Mouse (Mus musculus): Measurements from ENCODE around the gene Adal. TPM values are rescaled to one million over a fixed set of nuclear protein-coding genes. Genes with fewer than 3 reads are reported as not detected.
"Not testable (repeated sequence)": the region's sequence is repeated elsewhere in the genome, so short reads cannot be mapped to it uniquely, and the experiment has no call there.

The Adal gene
- total and polyA plus RNA-seq, 3 experiments: 4.6 to 9.1 (median 8.6) TPM

- 86% methylated on average over 3 of the region's 3 CpGs for WGBS
- Histone ChIP-seq H3K4me1 (ENCODE audit: control insufficient read depth, insufficient read depth, low read length) (no peaks in the 10 kb centered on the region), H3K27ac (no peak overlapping the region), H3K36me3 (ENCODE audit: control insufficient read depth, insufficient read depth, low read length) (no peaks in the 10 kb centered on the region), H3K27me3 (ENCODE audit: control insufficient read depth, insufficient read depth, low read length) (no peaks in the 10 kb centered on the region), H3K79me2 (replicated peaks; ENCODE audit: control insufficient read depth, insufficient read depth, low read length) (no peaks in the 10 kb centered on the region), H3K9ac (ENCODE audit: low read depth, low read length) (no peak overlapping the region), H3K4me3 (no peak overlapping the region)
- no peak for DNase-seq
- intact Hi-C loops (cut with DNase I): no loop called here
- TF ChIP-seq POLR2A (IDR thresholded peaks at IDR 0.05; ENCODE audit: insufficient read depth, low read depth, low read length) (no peak), EP300 (IDR thresholded peaks at IDR 0.05; ENCODE audit: insufficient read depth, low read depth, low read length) (no peak), CTCF (IDR thresholded peaks at IDR 0.05) (no peak)
These were observed 21.0 kb upstream of the Adal start for GRCm38 (mm10) chr2:121119260-121119659.

DNA sequence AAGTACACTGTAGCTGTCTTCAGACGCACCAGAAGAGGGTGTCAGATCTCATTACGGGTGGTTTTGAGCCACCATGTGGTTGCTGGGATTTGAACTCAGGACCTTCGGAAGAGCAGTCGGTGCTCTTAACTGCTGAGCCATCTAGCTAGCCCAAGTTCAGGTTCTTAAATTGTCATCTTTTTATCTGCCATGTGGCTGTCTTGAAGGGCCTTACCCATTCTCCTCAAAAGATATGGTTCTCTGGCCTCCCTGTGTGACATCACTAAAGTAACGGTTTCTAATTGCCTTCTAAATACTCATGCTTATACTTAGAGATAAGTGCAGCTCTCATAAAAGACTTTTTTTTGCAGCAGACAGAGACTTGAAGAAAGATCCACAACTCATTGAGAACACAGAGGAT lies 13.9 kb upstream of the Adal start:
- H3K4me3 ChIP-seq; H3K36me3 ChIP-seq (ENCODE audit: control insufficient read depth, insufficient read depth, low read length); intact Hi-C loops (cut with DNase I); H3K4me1 ChIP-seq (ENCODE audit: control insufficient read depth, insufficient read depth, low read length); H3K79me2 ChIP-seq (replicated peaks; ENCODE audit: control insufficient read depth, insufficient read depth, low read length); DNase-seq; H3K9ac ChIP-seq (ENCODE audit: low read depth, low read length); H3K27me3 ChIP-seq (ENCODE audit: control insufficient read depth, insufficient read depth, low read length); H3K27ac ChIP-seq: not testable (repeated sequence)
- 95% methylated on average over 5 of the region's 5 CpGs for WGBS

DNA sequence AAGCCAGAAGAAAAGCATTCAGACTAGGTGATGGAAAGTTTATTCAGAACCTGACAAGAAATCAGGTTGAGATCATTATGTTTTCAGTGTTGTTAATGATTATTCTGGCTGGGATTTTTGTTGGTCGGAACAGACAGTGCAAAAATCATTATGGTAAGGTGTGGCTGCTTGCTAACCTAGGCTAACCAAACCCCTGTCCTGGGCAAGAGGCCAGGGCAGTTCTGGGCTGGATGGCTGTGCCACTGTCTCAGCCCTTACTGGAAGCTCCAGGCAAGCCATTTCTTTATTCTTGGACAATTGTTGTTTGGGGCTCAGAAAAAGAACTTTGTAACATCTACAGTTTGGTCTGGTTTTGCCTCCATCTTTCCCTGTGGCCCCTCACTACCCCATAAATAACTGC lies 12.7 kb upstream of the Adal start:
- H3K79me2 ChIP-seq (replicated peaks; ENCODE audit: control insufficient read depth, insufficient read depth, low read length): no peaks in the 10 kb centered on the region
- H3K9ac ChIP-seq (ENCODE audit: low read depth, low read length): no peak overlapping the region
- no peak for DNase-seq
- WGBS: 65% methylated on average over 1 of the region's 1 CpGs
- H3K4me3 ChIP-seq: no peak overlapping the region
- no peaks in the 10 kb centered on the region for H3K27me3 ChIP-seq (ENCODE audit: control insufficient read depth, insufficient read depth, low read length)
- no peaks in the 10 kb centered on the region for H3K4me1 ChIP-seq (ENCODE audit: control insufficient read depth, insufficient read depth, low read length)
- TF ChIP-seq EP300 (IDR thresholded peaks at IDR 0.05; ENCODE audit: insufficient read depth, low read depth, low read length) (no peak), POLR2A (IDR thresholded peaks at IDR 0.05; ENCODE audit: insufficient read depth, low read depth, low read length) (no peak), CTCF (IDR thresholded peaks at IDR 0.05) (no peak)
- H3K27ac ChIP-seq: no peak overlapping the region
- H3K36me3 ChIP-seq (ENCODE audit: control insufficient read depth, insufficient read depth, low read length): no peaks in the 10 kb centered on the region
- intact Hi-C loops (cut with DNase I): no loop called here

DNA sequence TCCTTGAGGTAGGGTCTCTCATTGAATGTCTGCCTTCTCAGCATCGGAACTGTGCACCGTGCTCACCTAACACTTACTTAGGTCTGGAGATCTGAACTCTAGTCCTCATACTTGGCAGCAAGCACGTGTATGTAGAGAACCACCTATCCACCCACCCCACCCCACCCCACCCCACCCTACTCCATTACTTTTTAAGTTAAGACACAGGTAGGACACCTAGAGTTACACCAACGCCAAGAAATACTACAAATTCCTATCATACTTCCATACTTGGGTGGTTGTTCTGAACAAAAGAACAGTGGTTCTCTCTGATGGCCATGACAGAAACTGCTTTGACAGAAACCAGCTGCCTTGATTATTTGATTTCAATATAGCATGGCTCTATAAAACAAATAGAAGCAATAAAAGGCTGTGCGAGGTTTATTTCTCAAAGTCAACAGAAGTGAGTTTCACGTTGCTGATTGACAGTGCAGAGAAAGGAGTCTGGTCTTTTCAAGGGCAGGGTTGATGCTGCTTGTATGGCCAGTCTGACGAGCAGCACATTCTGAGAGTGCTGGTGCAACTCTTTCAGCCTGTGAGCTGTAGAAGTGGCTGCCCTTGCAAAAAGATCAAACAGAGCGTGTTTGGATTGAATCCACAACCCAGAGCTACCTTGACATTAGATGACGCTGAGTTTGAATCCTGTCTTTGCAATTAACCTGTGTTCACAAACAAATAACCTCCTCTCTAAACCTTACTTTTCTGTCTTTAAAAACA lies 11.2 kb upstream of the Adal start:
- Histone ChIP-seq H3K36me3 (ENCODE audit: control insufficient read depth, insufficient read depth, low read length) (no peaks in the 10 kb centered on the region), H3K9ac (ENCODE audit: low read depth, low read length) (no peak overlapping the region), H3K27me3 (ENCODE audit: control insufficient read depth, insufficient read depth, low read length) (no peaks in the 10 kb centered on the region), H3K4me1 (ENCODE audit: control insufficient read depth, insufficient read depth, low read length) (no peaks in the 10 kb centered on the region), H3K4me3 (no peak overlapping the region), H3K79me2 (replicated peaks; ENCODE audit: control insufficient read depth, insufficient read depth, low read length) (no peaks in the 10 kb centered on the region), H3K27ac (no peak overlapping the region)
- 67% methylated on average over 9 of the region's 9 CpGs for WGBS
- intact Hi-C loops (cut with DNase I): no loop called here
- no peak for DNase-seq
- TF ChIP-seq POLR2A (IDR thresholded peaks at IDR 0.05; ENCODE audit: insufficient read depth, low read depth, low read length) (no peak), EP300 (IDR thresholded peaks at IDR 0.05; ENCODE audit: insufficient read depth, low read depth, low read length) (no peak), CTCF (IDR thresholded peaks at IDR 0.05) (no peak)

DNA sequence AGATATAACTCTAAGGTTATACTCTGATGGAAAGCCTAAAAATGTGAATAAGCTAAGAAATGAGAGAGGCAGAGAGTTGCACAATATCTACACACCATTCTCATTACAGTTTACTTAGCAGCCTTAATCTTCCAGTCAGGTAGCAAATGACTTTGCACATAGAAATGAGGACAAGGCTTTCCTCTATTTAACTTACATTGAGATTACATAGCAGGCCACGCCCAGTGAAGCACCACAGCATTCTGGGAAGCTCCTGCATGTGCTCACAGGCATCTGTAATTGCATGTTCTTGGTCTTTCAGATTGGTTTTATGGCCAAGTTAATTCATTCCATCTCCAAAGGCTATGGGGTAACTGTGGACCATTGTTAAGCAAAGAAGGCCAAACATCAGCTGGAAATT lies 7.4 kb upstream of the Adal start:
- intact Hi-C loops (cut with DNase I): no loop called here
- H3K4me1 ChIP-seq (ENCODE audit: control insufficient read depth, insufficient read depth, low read length): peaks cover 2% of the 10 kb centered on the region; the same call in 1 of the 2 replicates
- no peak for DNase-seq
- 58% methylated on average over 1 of the region's 1 CpGs for WGBS
- H3K27ac ChIP-seq: no peak overlapping the region
- no peak overlapping the region for H3K4me3 ChIP-seq
- TF ChIP-seq EP300 (IDR thresholded peaks at IDR 0.05; ENCODE audit: insufficient read depth, low read depth, low read length): no peak
- no peak for TF ChIP-seq CTCF (IDR thresholded peaks at IDR 0.05)
- TF ChIP-seq POLR2A (IDR thresholded peaks at IDR 0.05; ENCODE audit: insufficient read depth, low read depth, low read length): no peak
- no peaks in the 10 kb centered on the region for H3K27me3 ChIP-seq (ENCODE audit: control insufficient read depth, insufficient read depth, low read length)
- peaks cover 3% of the 10 kb centered on the region; the same call in 1 of the 2 replicates for H3K36me3 ChIP-seq (ENCODE audit: control insufficient read depth, insufficient read depth, low read length)
- H3K9ac ChIP-seq (ENCODE audit: low read depth, low read length): no peak overlapping the region
- no peaks in the 10 kb centered on the region for H3K79me2 ChIP-seq (replicated peaks; ENCODE audit: control insufficient read depth, insufficient read depth, low read length)

DNA sequence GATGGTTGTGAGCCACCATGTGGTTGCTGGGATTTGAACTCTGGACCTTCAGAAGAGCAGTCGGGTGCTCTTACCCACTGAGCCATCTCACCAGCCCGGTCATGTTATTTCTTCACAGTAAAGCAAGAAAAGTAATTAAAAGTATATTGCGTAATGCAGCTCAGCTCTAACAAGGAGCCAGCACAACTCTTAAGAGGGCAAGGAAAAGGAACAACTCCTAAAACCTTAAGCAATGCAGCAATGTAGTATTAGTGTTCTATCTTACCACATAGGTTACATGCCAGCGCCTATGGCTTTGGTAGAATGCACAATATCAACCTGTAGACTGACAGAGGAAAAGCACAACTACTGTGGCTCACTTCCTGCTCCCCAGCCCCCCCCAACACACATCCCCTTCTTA lies 2.9 kb upstream of the Adal start:
- intact Hi-C loops (cut with DNase I): no loop called here
- H3K79me2 ChIP-seq (replicated peaks; ENCODE audit: control insufficient read depth, insufficient read depth, low read length): no peaks in the 10 kb centered on the region
- H3K27ac ChIP-seq: no peak overlapping the region
- DNase-seq: no peak
- H3K9ac ChIP-seq (ENCODE audit: low read depth, low read length): no peak overlapping the region
- peaks cover 17% of the 10 kb centered on the region for H3K36me3 ChIP-seq (ENCODE audit: control insufficient read depth, insufficient read depth, low read length)
- TF ChIP-seq CTCF (IDR thresholded peaks at IDR 0.05): peak; percentile 30; the same call in 1 of the 2 replicates
- no peak for TF ChIP-seq EP300 (IDR thresholded peaks at IDR 0.05; ENCODE audit: insufficient read depth, low read depth, low read length)
- no peak for TF ChIP-seq POLR2A (IDR thresholded peaks at IDR 0.05; ENCODE audit: insufficient read depth, low read depth, low read length)
- WGBS: 96% methylated on average over 4 of the region's 4 CpGs
- no peak overlapping the region for H3K4me3 ChIP-seq
- no peaks in the 10 kb centered on the region for H3K27me3 ChIP-seq (ENCODE audit: control insufficient read depth, insufficient read depth, low read length)
- H3K4me1 ChIP-seq (ENCODE audit: control insufficient read depth, insufficient read depth, low read length): peaks cover 9% of the 10 kb centered on the region

Measured in heart, adult 2 months (tissue).